Mouse (Mus musculus): Measurements from ENCODE around the gene Grid1.

Gene Grid1

GRCm38 (mm10) chr14:35365177-35365944 lies 545.5 kb downstream of the Grid1 start:
- DNase-seq (ENCODE audit: low read depth, low spot score): no peak

GRCm38 (mm10) chr14:35374374-35374773 lies 554.5 kb downstream of the Grid1 start:
- DNase-seq (ENCODE audit: low read depth, low spot score): no peak

GRCm38 (mm10) chr14:35393591-35393990 lies 573.7 kb downstream of the Grid1 start:
- DNase-seq (ENCODE audit: low read depth, low spot score): no peak

- no peak for DNase-seq (ENCODE audit: low read depth, low spot score)
Measured at GRCm38 (mm10) chr14:35404249-35404908, 584.5 kb downstream of the Grid1 start.

- no peak for DNase-seq (ENCODE audit: low read depth, low spot score)
Measured at GRCm38 (mm10) chr14:35430259-35430658, 610.4 kb downstream of the Grid1 start.

GRCm38 (mm10) chr14:35453702-35454101 lies 633.8 kb downstream of the Grid1 start:
- no peak for DNase-seq (ENCODE audit: low read depth, low spot score)

- DNase-seq (ENCODE audit: low read depth, low spot score): no peak
Measured at GRCm38 (mm10) chr14:35468254-35468653, 648.3 kb downstream of the Grid1 start.

- DNase-seq (ENCODE audit: low read depth, low spot score): no peak
Measured at GRCm38 (mm10) chr14:35486017-35486416, 666.1 kb downstream of the Grid1 start.

- no peak for DNase-seq (ENCODE audit: low read depth, low spot score)
Measured at GRCm38 (mm10) chr14:35502324-35502723, 682.4 kb downstream of the Grid1 start.

- no peak for DNase-seq (ENCODE audit: low read depth, low spot score)
Measured at GRCm38 (mm10) chr14:35519402-35519801, 699.5 kb downstream of the Grid1 start.

GRCm38 (mm10) chr14:35538835-35539234 lies 718.9 kb downstream of the Grid1 start:
- no peak for DNase-seq (ENCODE audit: low read depth, low spot score)

- no peak for DNase-seq (ENCODE audit: low read depth, low spot score)
Measured at GRCm38 (mm10) chr14:35541254-35541991, 721.5 kb downstream of the Grid1 start.

- no peak for DNase-seq (ENCODE audit: low read depth, low spot score)
Measured at GRCm38 (mm10) chr14:35541992-35542380, 722.1 kb downstream of the Grid1 start.

- DNase-seq (ENCODE audit: low read depth, low spot score): no peak
Measured at GRCm38 (mm10) chr14:35554288-35554687, 734.4 kb downstream of the Grid1 start.

- no peak for DNase-seq (ENCODE audit: low read depth, low spot score)
Measured at GRCm38 (mm10) chr14:35561244-35561893, 741.5 kb downstream of the Grid1 start.

GRCm38 (mm10) chr14:35572991-35573502 lies 753.1 kb downstream of the Grid1 start:
- DNase-seq (ENCODE audit: low read depth, low spot score): no peak

- DNase-seq (ENCODE audit: low read depth, low spot score): no peak
Measured at GRCm38 (mm10) chr14:35574489-35574888, 754.6 kb downstream of the Grid1 start.

- no peak for DNase-seq (ENCODE audit: low read depth, low spot score)
Measured at GRCm38 (mm10) chr14:35575285-35575684, 755.4 kb downstream of the Grid1 start.

GRCm38 (mm10) chr14:35625749-35626148 lies 805.8 kb downstream of the Grid1 start:
- DNase-seq (ENCODE audit: low read depth, low spot score): peak; percentile 1

All from A20 (cell line).